Mouse (Mus musculus): ENCODE measurements around the gene Grb10. TPM values are rescaled to one million over a fixed set of nuclear protein-coding genes. Genes with fewer than 3 reads are reported as not detected.

Gene Grb10
- polyA plus RNA-seq, 1 experiment = 24.0 TPM

Other genes with a start within 250 kb of the Grb10 start
- 0.67 and 1.6 TPM in 2 replicates for gene Fignl1, start 229.7 kb downstream of the Grb10 start, polyA plus RNA-seq (2012; rRNA removed)
- 0.69 and 1.7 TPM in 2 replicates for gene Ddc, start 140.5 kb downstream of the Grb10 start, polyA plus RNA-seq (2012; rRNA removed)

Measured in gonadal fat pad, adult 2 months (tissue).